Mouse (Mus musculus) limb, embryonic 15.5 days (tissue): ENCODE data around the gene Rimkla. TPM values are rescaled to one million over a fixed set of nuclear protein-coding genes. Genes with fewer than 3 reads are reported as not detected.

Experiments
- polyA plus RNA-seq: library from polyadenylated mRNA; unstranded; fragments of >200 nt; fragmentation: Nextera tagmentation; extraction: Ambion mirVana; gene quantifications from 2 replicates; pipeline ENCODE4 v1.2.1, GENCODE M21; 2015

The Rimkla gene
- polyA plus RNA-seq, 1 experiment from 2014 or later: 0.56 TPM

Other genes starting within 250 kb of the Rimkla start
- 0.05 and 0.12 TPM in 2 replicates for gene Cldn19, start 237.2 kb downstream of the Rimkla start, polyA plus RNA-seq
- gene Ybx1, start 198.0 kb downstream of the Rimkla start, polyA plus RNA-seq: 488 and 527 TPM in 2 replicates
- 72.6 and 74.8 TPM in 2 replicates for gene Ppih, start 172.1 kb downstream of the Rimkla start, polyA plus RNA-seq
- gene Ccdc30, start 77.1 kb downstream of the Rimkla start, polyA plus RNA-seq: 3.1 and 5.8 TPM in 2 replicates
- 26.6 and 29.2 TPM in 2 replicates for gene Ppcs, start 70.2 kb downstream of the Rimkla start, polyA plus RNA-seq
- gene Zmynd12, start 69.8 kb downstream of the Rimkla start, polyA plus RNA-seq: 0.10 and 0.27 TPM in 2 replicates
- 22.2 and 26.7 TPM in 2 replicates for gene Foxj3, start 44.4 kb upstream of the Rimkla start, polyA plus RNA-seq
- 4.6 and 5.6 TPM in 2 replicates for gene Frg2f1, start 46.9 kb upstream of the Rimkla start, polyA plus RNA-seq
- gene Guca2a, start 145.1 kb upstream of the Rimkla start, polyA plus RNA-seq: not detected in 2 replicates
- gene Guca2b, start 166.3 kb upstream of the Rimkla start, polyA plus RNA-seq: not detected in 2 replicates
- gene Hivep3, start 241.2 kb upstream of the Rimkla start, polyA plus RNA-seq: 3.2 and 4.1 TPM in 2 replicates